Mouse (Mus musculus) intestine, embryonic 14.5 days (tissue): ENCODE data around the gene Gm47996. TPM values are rescaled to one million over a fixed set of nuclear protein-coding genes. Genes with fewer than 3 reads are reported as not detected.
"Not testable (repeated sequence)": the region's sequence is repeated elsewhere in the genome, so short reads cannot be mapped to it uniquely, and the experiment has no call there.

Experiments used
- ATAC-seq: fragments of 200-750 bp; cut with Nextera tagmentation; replicated peaks from 2 replicates; pipeline ENCODE4 v1.8.0; 2017; ENCODE audit warnings: low read depth, moderate number of reproducible peaks, moderate TSS enrichment, moderate library complexity; ENCODE audit not compliant: low FRiP score, low TSS enrichment
- DNase-seq: peaks from one replicate; pipeline ENCODE4 v3.0.0-alpha.2; 2018; ENCODE audit warnings: low spot score
- H3K27ac ChIP-seq: fragments of 300-500 bp; sonication (generic); 2 replicates; pipeline ENCODE4 v1.5.1; 2014; ENCODE audit warnings: low read depth, mild to moderate bottlenecking, control low read depth
- H3K27me3 ChIP-seq: fragments of 300-500 bp; sonication (generic); replicated peaks from 2 replicates; pipeline ENCODE4 v1.6.1; 2014; ENCODE audit warnings: low read length, control low read depth; ENCODE audit not compliant: control insufficient read depth, insufficient read depth
- H3K36me3 ChIP-seq: fragments of 300-500 bp; sonication (generic); 2 replicates; pipeline ENCODE4 v1.6.1; 2014; ENCODE audit warnings: low read length, control low read depth; ENCODE audit not compliant: control insufficient read depth, insufficient read depth
- H3K4me1 ChIP-seq: fragments of 300-500 bp; sonication (generic); replicated peaks from 2 replicates; pipeline ENCODE4 v1.6.1; 2014; ENCODE audit warnings: low read length, control low read depth, mixed read lengths; ENCODE audit not compliant: control insufficient read depth, insufficient read depth
- H3K4me2 ChIP-seq: fragments of 300-500 bp; sonication (generic); 2 replicates; pipeline ENCODE4 v1.6.1; 2014; ENCODE audit warnings: low read length
- H3K4me3 ChIP-seq: fragments of 300-500 bp; sonication (generic); 2 replicates; pipeline ENCODE4 v1.5.1; 2014; ENCODE audit warnings: low read depth, low read length, control low read depth, mixed read lengths
- H3K9ac ChIP-seq: fragments of 300-500 bp; sonication (generic); 2 replicates; pipeline ENCODE4 v1.6.1; 2014; ENCODE audit warnings: mild to moderate bottlenecking, low read length
- H3K9me3 ChIP-seq: fragments of 300-500 bp; sonication (generic); 2 replicates; pipeline ENCODE4 v1.6.1; 2016; ENCODE audit warnings: low read length, control low read depth; ENCODE audit not compliant: control insufficient read depth
- WGBS: fragments of 180-500 bp; shearing (Covaris S2); extraction: QIAGEN DNeasy Blood & Tissue Kit; methylation state at CpG from one replicate; pipeline ENCODE4 v1.1.7; 2014; 5-methylcytosine and 5-hydroxymethylcytosine counted together
- polyA plus RNA-seq: library from polyadenylated mRNA; unstranded; fragments of >200 nt; fragmentation: Nextera tagmentation; extraction: Ambion mirVana; gene quantifications from 2 replicates; pipeline ENCODE4 v1.2.1, GENCODE M21; 2014

Gene Gm47996
- polyA plus RNA-seq, 1 experiment from 2014 or later, result not detected

DNA sequence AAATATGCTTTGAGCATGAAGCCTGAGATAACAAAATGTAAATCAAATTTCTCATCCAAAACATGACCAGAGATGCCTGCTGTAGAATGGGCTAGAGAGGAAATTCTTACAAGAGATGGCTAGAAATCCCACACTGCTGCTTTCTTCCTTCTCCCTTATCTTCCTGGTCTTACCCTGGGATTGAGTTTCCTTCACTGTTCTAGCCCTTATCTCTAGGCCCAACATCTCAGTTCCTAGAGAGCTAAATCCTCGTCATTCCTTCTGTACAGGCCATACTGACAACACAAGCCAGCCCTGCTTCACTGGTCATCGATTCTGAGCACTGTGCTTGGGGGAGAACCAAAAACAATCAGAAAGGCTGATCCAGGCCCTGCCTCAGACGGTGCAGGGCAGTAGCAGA is 13.2 kb upstream of the Gm47996 start:
- DNase-seq, H3K27me3 ChIP-seq, H3K27ac ChIP-seq, ATAC-seq, H3K4me3 ChIP-seq, H3K9me3 ChIP-seq, H3K36me3 ChIP-seq, H3K4me1 ChIP-seq, H3K9ac ChIP-seq, H3K4me2 ChIP-seq: not testable (repeated sequence)
- 78% methylated on average over 3 of the region's 3 CpGs for WGBS

DNA sequence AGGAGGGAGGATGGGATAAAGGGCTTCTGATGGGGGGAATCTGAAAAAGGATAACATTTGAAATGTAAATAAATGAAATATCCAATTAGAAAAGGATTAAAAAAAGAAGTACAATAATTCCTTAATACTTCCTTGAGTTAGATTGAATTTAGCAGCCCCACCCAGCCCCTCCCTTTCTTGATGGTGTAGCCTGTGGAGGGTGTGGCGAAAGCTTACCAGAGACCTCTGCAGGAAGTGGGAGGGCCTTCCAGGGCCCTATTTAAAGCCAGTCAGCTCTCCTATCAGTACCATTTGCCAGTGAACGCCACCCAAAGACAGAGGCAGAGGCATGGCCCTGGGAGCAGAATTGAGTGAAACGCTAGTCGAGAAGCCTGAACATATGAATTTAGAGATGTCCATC is 11.8 kb upstream of the Gm47996 start, which contains the start of gene Gm47995:
TSS of gene Gm47995 (plus strand) at position 329 of the 400 bp plus-strand sequence.
- H3K4me1 ChIP-seq, H3K36me3 ChIP-seq, ATAC-seq, H3K27me3 ChIP-seq, H3K9ac ChIP-seq, DNase-seq, H3K9me3 ChIP-seq, H3K4me3 ChIP-seq, H3K4me2 ChIP-seq, H3K27ac ChIP-seq: not testable (repeated sequence)
- WGBS, result 58% methylated on average over 2 of the region's 4 CpGs

DNA sequence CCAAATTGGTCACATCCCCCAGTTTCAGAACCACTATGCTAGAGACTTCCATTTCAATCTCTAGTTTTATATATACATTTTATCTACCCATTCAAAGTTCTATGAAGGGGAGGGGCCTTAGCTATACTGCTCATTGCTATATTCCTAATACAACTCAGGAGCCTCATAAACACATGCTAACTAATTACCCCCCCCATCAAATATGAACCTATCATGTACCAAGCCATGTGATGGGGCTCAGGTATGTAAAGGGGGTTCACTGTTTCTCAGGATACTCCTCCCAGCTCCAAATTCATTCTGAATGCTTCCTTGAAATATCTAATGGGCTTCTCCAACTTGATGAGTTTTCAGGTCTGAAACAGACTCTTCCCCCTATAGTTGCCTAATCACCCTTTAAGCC is 9.3 kb upstream of the Gm47996 start:
- H3K36me3 ChIP-seq, H3K27ac ChIP-seq, ATAC-seq, H3K4me1 ChIP-seq, DNase-seq, H3K9ac ChIP-seq, H3K4me3 ChIP-seq, H3K27me3 ChIP-seq, H3K4me2 ChIP-seq, H3K9me3 ChIP-seq: not testable (repeated sequence)

DNA sequence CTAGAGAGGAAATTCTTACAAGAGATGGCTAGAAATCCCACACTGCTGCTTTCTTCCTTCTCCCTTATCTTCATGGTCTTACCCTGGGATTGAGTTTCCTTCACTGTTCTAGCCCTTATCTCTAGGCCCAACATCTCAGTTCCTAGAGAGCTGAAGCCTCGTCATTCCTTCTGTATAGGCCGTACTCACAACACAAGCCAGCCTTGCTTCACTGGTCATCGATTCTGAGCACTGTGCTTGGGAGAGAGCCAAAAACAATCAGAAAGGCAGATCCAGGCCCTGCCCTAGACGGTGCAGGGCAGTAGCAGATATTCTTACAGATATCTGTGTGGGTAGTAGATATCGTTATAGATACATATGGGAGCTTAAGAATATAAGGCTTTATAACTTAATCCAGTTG is 7.2 kb upstream of the Gm47996 start:
- not testable (repeated sequence) for H3K4me3 ChIP-seq, H3K4me2 ChIP-seq, H3K27me3 ChIP-seq, ATAC-seq, H3K27ac ChIP-seq, DNase-seq, H3K4me1 ChIP-seq, H3K9ac ChIP-seq, H3K9me3 ChIP-seq, H3K36me3 ChIP-seq
- 80% methylated on average over 3 of the region's 5 CpGs for WGBS

DNA sequence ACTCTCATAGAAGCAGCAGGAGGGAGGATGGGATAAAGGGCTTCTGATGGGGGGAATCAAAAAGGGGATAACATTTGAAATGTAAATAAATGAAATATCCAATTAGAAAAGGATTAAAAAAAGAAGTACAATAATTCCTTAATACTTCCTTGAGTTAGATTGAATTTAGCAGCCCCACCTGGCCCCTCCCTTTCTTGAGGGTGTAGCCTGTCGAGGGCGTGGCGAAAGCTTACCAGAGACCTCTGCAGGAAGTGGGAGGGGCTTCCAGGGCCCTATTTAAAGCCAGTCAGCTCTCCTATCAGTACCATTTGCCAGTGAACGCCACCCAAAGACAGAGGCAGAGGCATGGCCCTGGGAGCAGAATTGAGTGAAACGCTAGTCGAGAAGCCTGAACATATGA is 6.1 kb upstream of the Gm47996 start, which contains the start of gene 3110040M04Rik:
TSS of gene 3110040M04Rik (plus strand) at position 304 of the 400 bp plus-strand sequence.
- H3K9me3 ChIP-seq, H3K4me3 ChIP-seq: not testable (repeated sequence)

DNA sequence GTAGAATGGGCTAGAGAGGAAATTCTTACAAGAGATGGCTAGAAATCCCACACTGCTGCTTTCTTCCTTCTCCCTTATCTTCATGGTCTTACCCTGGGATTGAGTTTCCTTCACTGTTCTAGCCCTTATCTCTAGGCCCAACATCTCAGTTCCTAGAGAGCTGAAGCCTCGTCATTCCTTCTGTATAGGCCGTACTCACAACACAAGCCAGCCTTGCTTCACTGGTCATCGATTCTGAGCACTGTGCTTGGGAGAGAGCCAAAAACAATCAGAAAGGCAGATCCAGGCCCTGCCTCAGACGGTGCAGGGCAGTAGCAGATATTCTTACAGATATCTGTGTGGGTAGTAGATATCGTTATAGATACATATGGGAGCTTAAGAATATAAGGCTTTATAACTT is 1.4 kb upstream of the Gm47996 start:
- not testable (repeated sequence) for H3K9ac ChIP-seq, H3K4me2 ChIP-seq, H3K4me1 ChIP-seq, H3K27me3 ChIP-seq, DNase-seq, H3K27ac ChIP-seq, H3K9me3 ChIP-seq, H3K4me3 ChIP-seq, H3K36me3 ChIP-seq
- 64% methylated on average over 3 of the region's 5 CpGs for WGBS
- ATAC-seq, result 0 out of 2 replicates have a peak, but pooled peaks have one; percentile 19

More for the DNA sequence above, 6.1 kb upstream of the Gm47996 start, which contains the start of gene 3110040M04Rik:
- not testable (repeated sequence) for H3K27ac ChIP-seq, H3K4me1 ChIP-seq, DNase-seq, H3K36me3 ChIP-seq, H3K4me2 ChIP-seq, H3K27me3 ChIP-seq, ATAC-seq, H3K9ac ChIP-seq
- WGBS, result no CpG with 5 or more reads among the region's 6 CpGs

DNA sequence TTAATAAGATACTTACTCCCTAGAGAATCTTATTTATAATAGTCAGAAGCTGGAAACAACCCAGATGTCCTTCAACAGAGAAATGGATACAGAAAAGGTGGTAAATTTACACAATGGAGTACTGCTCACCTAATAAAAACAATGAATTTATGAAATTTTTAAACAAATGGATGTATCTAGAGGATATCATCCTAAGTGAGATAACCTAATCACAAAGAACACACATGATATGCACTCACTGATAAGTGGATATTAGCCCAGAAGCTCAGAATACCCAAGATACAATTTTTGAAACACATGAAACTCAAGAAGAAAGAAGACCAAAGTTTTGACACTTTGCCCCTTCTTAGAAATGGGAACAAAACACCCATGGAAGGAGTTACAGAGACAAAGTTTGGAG is 987 bp upstream of the Gm47996 start:
- not testable (repeated sequence) for DNase-seq, H3K27ac ChIP-seq, H3K27me3 ChIP-seq, H3K36me3 ChIP-seq, H3K9me3 ChIP-seq, H3K9ac ChIP-seq, H3K4me1 ChIP-seq, ATAC-seq, H3K4me3 ChIP-seq, H3K4me2 ChIP-seq

DNA sequence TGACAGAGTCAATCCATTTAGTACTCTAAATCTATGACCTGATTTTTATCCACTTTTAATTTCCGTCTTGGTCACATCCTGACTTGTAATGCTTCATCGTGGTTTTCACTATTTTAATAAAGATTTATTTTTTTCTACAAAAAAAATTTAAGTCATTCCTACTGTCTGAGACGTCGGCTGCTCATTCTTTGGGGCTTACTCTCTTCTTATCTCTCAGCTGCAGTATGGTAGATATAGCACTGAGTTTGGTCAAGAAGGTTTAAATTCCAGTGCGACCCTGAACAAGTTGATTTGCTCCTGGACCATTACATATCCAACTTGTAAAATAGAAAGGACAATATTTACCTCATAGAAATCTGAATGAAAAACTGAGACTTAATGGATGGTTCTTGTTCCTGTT is 1.7 kb downstream of the Gm47996 start:
- not testable (repeated sequence) for H3K9ac ChIP-seq, ATAC-seq, H3K27ac ChIP-seq, H3K36me3 ChIP-seq, H3K9me3 ChIP-seq, H3K4me2 ChIP-seq, H3K4me1 ChIP-seq, DNase-seq, H3K27me3 ChIP-seq, H3K4me3 ChIP-seq
- WGBS, result 87% methylated on average over 5 of the region's 5 CpGs

DNA sequence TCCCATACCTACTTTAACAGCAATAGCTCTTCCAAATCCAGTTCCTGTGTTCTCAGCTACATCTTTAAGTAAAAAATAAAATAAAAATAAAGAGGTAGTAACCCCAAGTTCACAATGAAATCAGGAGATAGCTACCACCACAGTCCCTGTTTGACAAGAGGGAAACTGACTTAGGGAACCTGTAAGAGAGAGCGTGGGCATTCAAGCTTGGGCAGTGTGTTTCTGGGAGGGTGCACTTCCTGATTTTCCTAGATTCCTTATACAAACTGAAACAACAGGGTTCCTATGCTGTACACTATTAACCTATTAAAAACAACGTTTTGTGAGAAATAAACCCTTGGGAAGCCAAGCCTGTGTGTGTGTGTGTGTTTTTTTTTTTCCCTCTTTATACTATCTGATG is 4.9 kb downstream of the Gm47996 start:
- DNase-seq, result no peak
- Histone ChIP-seq H3K4me2 (no peak overlapping the region), H3K9me3 (no peaks in the 10 kb centered on the region), H3K4me3 (no peak overlapping the region), H3K9ac (no peak overlapping the region), H3K4me1 (0 out of 2 replicates have a peak, but pooled peaks cover 2% of the 10 kb centered on the region), H3K36me3 (no peaks in the 10 kb centered on the region), H3K27ac (no peak overlapping the region), H3K27me3 (no peaks in the 10 kb centered on the region)
- 74% methylated on average over 2 of the region's 2 CpGs for WGBS
- no peak for ATAC-seq
